Mouse (Mus musculus) limb, embryonic 15.5 days (tissue): ENCODE measurements at regions not wholly inside any gene's neighbourhood (a gene's known extent, or its start where the extent isn't known, plus 50 kb on each side); places are given as distances from the start of the nearest gene placed in this dataset.

Experiments
- ATAC-seq: fragments of 200-750 bp; cut with Nextera tagmentation; 2 replicates; pipeline ENCODE4 v1.8.0; 2017; ENCODE audit warnings: low read depth, moderate TSS enrichment; ENCODE audit not compliant: insufficient number of reproducible peaks, low FRiP score, low TSS enrichment
- H3K27ac ChIP-seq: fragments of 300-500 bp; sonication (generic); 2 replicates; pipeline ENCODE4 v1.5.1; 2015; ENCODE audit warnings: moderate library complexity, mild to moderate bottlenecking, inconsistent platforms
- H3K27me3 ChIP-seq: fragments of 300-500 bp; sonication (generic); 2 replicates; pipeline ENCODE4 v1.6.1; 2015; ENCODE audit warnings: inconsistent platforms
- H3K36me3 ChIP-seq: fragments of 300-500 bp; sonication (generic); 2 replicates; pipeline ENCODE4 v1.6.1; 2015; ENCODE audit warnings: inconsistent platforms
- H3K4me1 ChIP-seq: fragments of 300-500 bp; sonication (generic); 2 replicates; pipeline ENCODE4 v1.6.1; 2015; ENCODE audit warnings: inconsistent platforms
- H3K4me2 ChIP-seq: fragments of 300-500 bp; sonication (generic); 2 replicates; pipeline ENCODE4 v1.6.1; 2015; ENCODE audit warnings: mild to moderate bottlenecking, inconsistent platforms
- H3K4me3 ChIP-seq: fragments of 300-500 bp; sonication (generic); 2 replicates; pipeline ENCODE4 v1.5.1; 2015; ENCODE audit warnings: mild to moderate bottlenecking, inconsistent platforms
- H3K9ac ChIP-seq: fragments of 300-500 bp; sonication (generic); 2 replicates; pipeline ENCODE4 v1.6.1; 2015; ENCODE audit warnings: inconsistent platforms
- H3K9me3 ChIP-seq: fragments of 300-500 bp; sonication (generic); 2 replicates; pipeline ENCODE4 v1.6.1; 2016; ENCODE audit warnings: inconsistent platforms
- WGBS: fragments of 180-500 bp; shearing (Covaris S2); methylation state at CpG from one replicate; pipeline ENCODE4 v1.1.7; 2015; 5-methylcytosine and 5-hydroxymethylcytosine counted together

- Histone ChIP-seq H3K4me1 (peaks cover 13% of the 10 kb centered on the region), H3K4me3 (no peak overlapping the region), H3K9ac (no peak overlapping the region), H3K4me2 (no peak overlapping the region), H3K9me3 (no peaks in the 10 kb centered on the region), H3K36me3 (no peaks in the 10 kb centered on the region), H3K27ac (peak overlapping the region; percentile 65), H3K27me3 (no peaks in the 10 kb centered on the region)
- WGBS = 0% methylated on average over 1 of the region's 1 CpGs
- no peak for ATAC-seq
These were observed 72.3 kb upstream of the Gjb5 start for GRCm38 (mm10) chr4:127430237-127430636.

- H3K4me3 ChIP-seq = no peak overlapping the region
- no peak overlapping the region for H3K9ac ChIP-seq
- H3K4me1 ChIP-seq = peaks cover 13% of the 10 kb centered on the region
- no peak overlapping the region for H3K4me2 ChIP-seq
- no peaks in the 10 kb centered on the region for H3K36me3 ChIP-seq
- H3K9me3 ChIP-seq = no peaks in the 10 kb centered on the region
- WGBS = 6% methylated on average over 1 of the region's 1 CpGs
- peak overlapping the region; percentile 65 for H3K27ac ChIP-seq
- no peaks in the 10 kb centered on the region for H3K27me3 ChIP-seq
- no peak for ATAC-seq
These were observed 71.8 kb upstream of the Gjb5 start for GRCm38 (mm10) chr4:127429748-127430147.

- Histone ChIP-seq H3K4me3 (no peak overlapping the region), H3K4me1 (peaks cover 9% of the 10 kb centered on the region), H3K27ac (no peak overlapping the region), H3K36me3 (no peaks in the 10 kb centered on the region), H3K9me3 (no peaks in the 10 kb centered on the region), H3K4me2 (no peak overlapping the region), H3K9ac (no peak overlapping the region), H3K27me3 (0 out of 2 replicates have a peak, but pooled peaks cover 8% of the 10 kb centered on the region)
- WGBS = 76% methylated on average over 7 of the region's 7 CpGs
- no peak for ATAC-seq
These were observed 65.9 kb upstream of the Gjb5 start for GRCm38 (mm10) chr4:127423855-127424254.

- 77% methylated on average over 6 of the region's 6 CpGs for WGBS
- no peak for ATAC-seq
These were observed 64.0 kb upstream of the Gjb5 start for GRCm38 (mm10) chr4:127421927-127422450.

GRCm38 (mm10) chr4:127421129-127421528, 63.1 kb upstream of the Gjb5 start:
- Histone ChIP-seq H3K36me3 (no peaks in the 10 kb centered on the region), H3K4me1 (peaks cover 32% of the 10 kb centered on the region), H3K4me3 (no peak overlapping the region), H3K4me2 (no peak overlapping the region), H3K9ac (no peak overlapping the region), H3K9me3 (no peaks in the 10 kb centered on the region), H3K27me3 (0 out of 2 replicates have a peak, but pooled peaks cover 8% of the 10 kb centered on the region), H3K27ac (no peak overlapping the region)
- 79% methylated on average over 5 of the region's 5 CpGs for WGBS
- ATAC-seq = no peak

More at GRCm38 (mm10) chr4:127421927-127422450, 64.0 kb upstream of the Gjb5 start:
- no peaks in the 10 kb centered on the region for H3K36me3 ChIP-seq
- H3K27ac ChIP-seq = no peak overlapping the region
- H3K27me3 ChIP-seq = 0 out of 2 replicates have a peak, but pooled peaks cover 8% of the 10 kb centered on the region
- H3K9ac ChIP-seq = no peak overlapping the region
- peaks cover 26% of the 10 kb centered on the region for H3K4me1 ChIP-seq
- no peak overlapping the region for H3K4me3 ChIP-seq
- H3K9me3 ChIP-seq = no peaks in the 10 kb centered on the region
- H3K4me2 ChIP-seq = no peak overlapping the region

- Histone ChIP-seq H3K27me3 (0 out of 2 replicates have a peak, but pooled peaks cover 8% of the 10 kb centered on the region), H3K36me3 (no peaks in the 10 kb centered on the region), H3K4me1 (peaks cover 34% of the 10 kb centered on the region), H3K9me3 (no peaks in the 10 kb centered on the region), H3K4me3 (no peak overlapping the region), H3K4me2 (no peak overlapping the region), H3K9ac (no peak overlapping the region), H3K27ac (0 out of 2 replicates have a peak overlapping the region, but pooled peaks have one; percentile 43)
- ATAC-seq = no peak
- WGBS = 37% methylated on average over 8 of the region's 8 CpGs
These were observed 61.8 kb upstream of the Gjb5 start for GRCm38 (mm10) chr4:127419786-127420120.

GRCm38 (mm10) chr4:127419062-127419785, 61.2 kb upstream of the Gjb5 start:
- ATAC-seq = peak; percentile 42; the same call in 1 of the 2 replicates
- H3K9ac ChIP-seq = no peak overlapping the region
- no peak overlapping the region for H3K4me3 ChIP-seq
- peaks cover 37% of the 10 kb centered on the region for H3K4me1 ChIP-seq
- 0 out of 2 replicates have a peak, but pooled peaks cover 8% of the 10 kb centered on the region for H3K27me3 ChIP-seq
- WGBS = 13% methylated on average over 22 of the region's 22 CpGs
- peak overlapping the region; percentile 17; the same call in 1 of the 2 replicates for H3K4me2 ChIP-seq
- no peaks in the 10 kb centered on the region for H3K36me3 ChIP-seq
- H3K27ac ChIP-seq = peak overlapping the region; percentile 43; the same call in 1 of the 2 replicates
- H3K9me3 ChIP-seq = no peaks in the 10 kb centered on the region

GRCm38 (mm10) chr4:127416906-127417305, 58.9 kb upstream of the Gjb5 start:
- ATAC-seq = no peak
- Histone ChIP-seq H3K36me3 (no peaks in the 10 kb centered on the region), H3K9ac (no peak overlapping the region), H3K4me3 (no peak overlapping the region), H3K4me2 (no peak overlapping the region), H3K27me3 (0 out of 2 replicates have a peak, but pooled peaks cover 4% of the 10 kb centered on the region), H3K9me3 (no peaks in the 10 kb centered on the region), H3K27ac (no peak overlapping the region; the same call in 1 of the 2 replicates), H3K4me1 (peaks cover 37% of the 10 kb centered on the region)
- whole genome bisulfite sequencing = 26% methylated on average over 7 of the region's 7 CpGs

GRCm38 (mm10) chr4:127413997-127414964, 56.3 kb upstream of the Gjb5 start:
- Histone ChIP-seq H3K9ac (no peak overlapping the region), H3K4me1 (peaks cover 32% of the 10 kb centered on the region), H3K36me3 (no peaks in the 10 kb centered on the region), H3K4me2 (no peak overlapping the region), H3K27ac (no peak overlapping the region), H3K9me3 (no peaks in the 10 kb centered on the region), H3K4me3 (no peak overlapping the region), H3K27me3 (no peaks in the 10 kb centered on the region)
- WGBS = 29% methylated on average over 14 of the region's 14 CpGs
- no peak for ATAC-seq
